Mouse (Mus musculus) liver, postnatal 0 days (tissue): Measurements from ENCODE around the gene Nppa.

Source experiments
- CTCF ChIP-seq: sonication (generic); IDR thresholded peaks from 2 replicates; pipeline ENCODE4 v1.5.1; 2016; ENCODE audit warnings: antibody characterized with exemption, low read depth
- EP300 ChIP-seq: IDR thresholded peaks from 2 replicates; pipeline ENCODE4 v1.6.1; 2016; ENCODE audit warnings: antibody characterized with exemption, low read depth, mild to moderate bottlenecking

DNA sequence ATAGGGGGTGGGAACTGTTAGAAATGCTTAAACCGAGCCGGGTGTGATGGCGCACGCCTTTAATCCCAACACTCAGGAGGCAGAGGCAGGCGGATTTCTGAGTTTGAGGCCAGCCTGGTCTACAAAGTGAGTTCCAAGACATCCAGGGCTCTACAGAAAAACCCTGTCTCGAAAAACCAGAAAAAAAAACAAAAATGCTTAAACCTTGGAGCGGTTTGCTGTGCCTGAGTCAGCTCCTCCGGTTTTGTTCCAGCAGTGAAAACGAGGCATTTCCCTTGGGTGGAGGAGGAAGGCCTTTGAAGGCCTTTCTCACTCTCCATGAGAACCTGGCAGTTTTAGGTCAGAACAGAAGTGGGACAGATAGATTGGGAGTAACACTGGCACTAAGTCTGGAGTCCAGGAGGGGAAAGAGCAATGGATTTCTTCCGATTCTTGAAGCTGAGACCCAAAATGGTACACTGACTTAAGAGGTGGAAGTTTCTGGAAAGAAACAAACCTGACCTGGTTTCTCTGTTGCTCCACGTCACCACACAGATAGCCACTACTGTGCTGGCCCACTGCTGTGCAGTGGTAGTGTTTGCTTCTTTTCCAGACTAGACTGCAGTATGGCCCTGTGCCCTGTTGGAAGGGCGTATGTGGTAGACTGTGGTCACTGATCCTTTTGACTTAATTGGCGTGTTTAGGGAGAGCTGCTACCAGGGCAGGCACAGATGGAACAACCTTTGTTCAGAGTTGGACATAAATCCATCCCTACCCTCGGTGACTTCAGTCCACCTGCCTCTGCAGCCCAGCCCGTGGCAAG lies 39.7 kb downstream of the Nppa start:
- TF ChIP-seq CTCF (no peak), EP300 (no peak)
